Mouse (Mus musculus) E14TG2a.4 (cell line): ENCODE measurements around the gene Rinl.

Experiments used
- CTCF ChIP-seq: conservative IDR thresholded peaks from 2 replicates; pipeline ENCODE4 v1.5.1; 2014; ENCODE audit warnings: low read length
- NANOG ChIP-seq: IDR thresholded peaks from 2 replicates; pipeline ENCODE4 v1.6.1; 2014; ENCODE audit warnings: borderline replicate concordance, low read length, mixed read lengths

DNA sequence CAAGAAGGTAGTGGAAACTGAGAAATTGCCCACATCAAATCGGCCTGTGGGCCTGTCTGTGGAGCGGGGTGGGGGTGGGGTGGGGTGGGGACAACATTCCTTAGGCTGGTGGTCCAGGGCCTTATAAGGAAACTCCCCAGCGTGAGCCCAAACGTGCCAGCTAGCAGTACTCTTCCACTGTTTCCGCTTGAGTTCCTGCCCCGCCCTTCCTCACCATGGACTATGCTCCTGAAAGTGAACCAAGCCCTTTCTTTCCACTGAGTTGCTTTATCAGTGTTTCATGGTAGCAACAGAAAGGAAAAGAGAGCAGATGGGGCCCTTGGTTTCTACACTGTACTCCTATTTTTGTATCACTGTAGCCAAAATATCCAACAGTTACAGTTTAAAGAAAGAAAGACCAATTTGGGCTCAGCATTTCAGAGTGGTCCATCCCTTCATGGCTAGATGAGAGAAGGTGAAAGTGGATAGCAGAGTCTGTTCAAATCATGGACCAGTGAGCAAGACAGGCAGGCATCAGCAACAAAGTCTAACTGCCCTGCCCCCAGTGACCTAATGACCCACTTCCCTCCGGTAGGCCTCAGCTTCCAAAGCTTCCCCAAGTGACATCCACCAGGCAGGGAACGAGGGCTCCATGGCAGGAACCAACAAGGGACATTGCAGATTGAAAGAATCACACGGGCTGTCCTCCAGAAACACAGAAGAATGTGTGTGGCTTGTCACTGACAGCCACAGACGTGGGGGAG is 14.2 kb downstream of the Rinl start:
- TF ChIP-seq CTCF (no peak), NANOG (no peak)
